Mouse (Mus musculus): ENCODE data around the gene E2f4. TPM values are rescaled to one million over a fixed set of nuclear protein-coding genes. Genes with fewer than 3 reads are reported as not detected.

E2f4 gene
- polyA plus RNA-seq, 1 experiment from 2014 or later = 124 TPM

DNA sequence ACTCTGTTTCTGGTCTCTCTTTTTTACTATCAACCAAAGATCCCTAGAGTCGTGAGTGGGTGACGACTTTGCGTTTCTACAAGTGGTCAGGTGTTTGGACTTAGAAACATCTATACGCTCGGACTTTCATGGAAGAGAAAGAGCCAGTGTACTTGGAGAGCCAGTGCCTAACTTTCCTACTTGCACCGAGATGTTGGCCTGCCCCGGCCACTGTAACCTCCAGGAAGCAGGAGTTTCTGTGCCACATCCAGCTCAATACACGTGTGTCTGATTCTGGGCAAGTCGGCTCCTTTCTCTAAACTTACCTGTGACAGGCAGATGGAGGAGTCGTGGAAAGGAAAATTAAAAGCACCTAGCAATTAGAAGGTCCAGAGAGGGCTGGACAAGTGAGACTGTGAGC lies 21.6 kb upstream of the E2f4 start, which contains the start of gene Nol3:
Nol3 (plus strand) TSS at position 301 of the 400 bp plus-strand sequence.
- Histone ChIP-seq H3K4me1 (peaks cover 31% of the 10 kb centered on the region), H3K27me3 (ENCODE audit: low read depth, poor library complexity, severe bottlenecking) (peaks cover 100% of the 10 kb centered on the region), H3K9me3 (replicated peaks) (no peaks in the 10 kb centered on the region), H3K36me3 (peaks cover 9% of the 10 kb centered on the region; the same call in 1 of the 2 replicates), H3K4me3 (peak within 1 kb of the TSS; percentile 57), H3K27ac (replicated peaks) (peak within 1 kb of the TSS; percentile 67)
- no peak for DNase-seq (ENCODE audit: low spot score)
- 7% methylated on average over 10 of the region's 10 CpGs for WGBS

- WGBS = 3% methylated on average over 30 of the region's 30 CpGs
Measured at GRCm38 (mm10) chr8:105276292-105277120, 21.0 kb upstream of the E2f4 start.

GRCm38 (mm10) chr8:105278911-105279334 lies 18.5 kb upstream of the E2f4 start:
- Histone ChIP-seq H3K4me3 (peak overlapping the region; percentile 34), H3K27me3 (ENCODE audit: low read depth, poor library complexity, severe bottlenecking) (peaks cover 100% of the 10 kb centered on the region), H3K4me1 (peaks cover 30% of the 10 kb centered on the region), H3K27ac (replicated peaks) (no peak overlapping the region), H3K9me3 (replicated peaks) (no peaks in the 10 kb centered on the region), H3K36me3 (peaks cover 37% of the 10 kb centered on the region)
- no peak for DNase-seq (ENCODE audit: low spot score)
- WGBS = 2% methylated on average over 28 of the region's 28 CpGs

More at GRCm38 (mm10) chr8:105276292-105277120, 21.0 kb upstream of the E2f4 start:
- H3K4me3 ChIP-seq = peak overlapping the region; percentile 57
- peak; percentile 73 for DNase-seq (ENCODE audit: low spot score)
- H3K27ac ChIP-seq (replicated peaks) = peak overlapping the region; percentile 67
- peaks cover 100% of the 10 kb centered on the region for H3K27me3 ChIP-seq (ENCODE audit: low read depth, poor library complexity, severe bottlenecking)
- H3K36me3 ChIP-seq = peaks cover 14% of the 10 kb centered on the region
- peaks cover 30% of the 10 kb centered on the region for H3K4me1 ChIP-seq
- no peaks in the 10 kb centered on the region for H3K9me3 ChIP-seq (replicated peaks)

GRCm38 (mm10) chr8:105280567-105280966 lies 16.9 kb upstream of the E2f4 start:
- Histone ChIP-seq H3K27ac (replicated peaks) (no peak overlapping the region), H3K4me1 (peaks cover 30% of the 10 kb centered on the region), H3K36me3 (peaks cover 49% of the 10 kb centered on the region), H3K9me3 (replicated peaks) (no peaks in the 10 kb centered on the region), H3K27me3 (ENCODE audit: low read depth, poor library complexity, severe bottlenecking) (peaks cover 99% of the 10 kb centered on the region), H3K4me3 (no peak overlapping the region)
- WGBS = 76% methylated on average over 3 of the region's 3 CpGs
- no peak for DNase-seq (ENCODE audit: low spot score)

DNA sequence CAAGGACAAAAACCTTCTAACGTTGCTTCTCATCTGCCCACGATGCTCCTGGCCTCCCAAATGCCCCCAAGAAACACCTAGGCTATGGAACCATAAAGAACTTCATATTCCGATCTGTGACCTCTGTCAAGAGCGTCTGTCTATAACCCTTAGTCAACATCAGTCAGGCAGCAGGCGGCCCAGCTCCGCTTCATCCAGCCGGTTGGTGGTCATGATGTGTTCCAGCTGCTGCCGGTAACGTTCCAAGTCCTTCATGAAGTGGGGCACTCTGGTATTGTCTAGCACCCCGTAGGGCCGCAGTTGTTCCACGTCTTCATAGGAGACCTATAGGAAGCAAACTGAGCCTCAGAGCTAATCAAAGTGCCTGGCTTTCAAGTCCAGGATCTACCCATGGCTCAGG lies 15.6 kb upstream of the E2f4 start:
- WGBS = 92% methylated on average over 12 of the region's 12 CpGs
- Histone ChIP-seq H3K27ac (replicated peaks) (no peak overlapping the region), H3K36me3 (peaks cover 52% of the 10 kb centered on the region), H3K9me3 (replicated peaks) (no peaks in the 10 kb centered on the region), H3K27me3 (ENCODE audit: low read depth, poor library complexity, severe bottlenecking) (peaks cover 88% of the 10 kb centered on the region), H3K4me1 (peaks cover 26% of the 10 kb centered on the region), H3K4me3 (no peak overlapping the region)
- DNase-seq (ENCODE audit: low spot score) = no peak

DNA sequence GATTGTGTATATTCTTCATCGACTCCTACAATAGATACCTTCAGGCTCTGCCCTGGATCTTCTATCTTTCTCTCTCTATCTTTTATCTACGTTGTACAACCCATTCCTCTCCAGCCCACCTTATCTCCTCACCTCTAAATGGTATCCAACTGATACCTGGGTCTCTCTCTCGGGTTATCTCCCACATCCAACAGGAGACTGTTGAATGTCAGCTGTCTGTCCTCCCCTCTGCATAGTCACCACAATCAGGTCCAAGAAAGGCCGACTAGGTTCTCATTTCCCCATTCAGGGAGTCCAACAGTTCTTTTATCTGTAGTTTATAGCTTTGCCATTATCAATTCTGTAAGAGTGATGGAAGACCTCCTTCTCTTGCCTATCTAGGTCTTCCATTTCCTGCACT lies 15.2 kb upstream of the E2f4 start:
- DNase-seq (ENCODE audit: low spot score) = no peak
- Histone ChIP-seq H3K4me1 (peaks cover 28% of the 10 kb centered on the region), H3K9me3 (replicated peaks) (no peaks in the 10 kb centered on the region), H3K27me3 (ENCODE audit: low read depth, poor library complexity, severe bottlenecking) (peaks cover 84% of the 10 kb centered on the region), H3K4me3 (no peak overlapping the region), H3K36me3 (peaks cover 52% of the 10 kb centered on the region), H3K27ac (replicated peaks) (no peak overlapping the region)
- WGBS = 89% methylated on average over 4 of the region's 4 CpGs

GRCm38 (mm10) chr8:105283074-105283473 lies 14.4 kb upstream of the E2f4 start:
- peak; percentile 53 for DNase-seq (ENCODE audit: low spot score)
- 24% methylated on average over 23 of the region's 23 CpGs for WGBS
- peaks cover 76% of the 10 kb centered on the region for H3K27me3 ChIP-seq (ENCODE audit: low read depth, poor library complexity, severe bottlenecking)
- H3K27ac ChIP-seq (replicated peaks) = no peak overlapping the region
- peaks cover 34% of the 10 kb centered on the region for H3K4me1 ChIP-seq
- no peaks in the 10 kb centered on the region for H3K9me3 ChIP-seq (replicated peaks)
- H3K36me3 ChIP-seq = peaks cover 52% of the 10 kb centered on the region
- H3K4me3 ChIP-seq = no peak overlapping the region

DNA sequence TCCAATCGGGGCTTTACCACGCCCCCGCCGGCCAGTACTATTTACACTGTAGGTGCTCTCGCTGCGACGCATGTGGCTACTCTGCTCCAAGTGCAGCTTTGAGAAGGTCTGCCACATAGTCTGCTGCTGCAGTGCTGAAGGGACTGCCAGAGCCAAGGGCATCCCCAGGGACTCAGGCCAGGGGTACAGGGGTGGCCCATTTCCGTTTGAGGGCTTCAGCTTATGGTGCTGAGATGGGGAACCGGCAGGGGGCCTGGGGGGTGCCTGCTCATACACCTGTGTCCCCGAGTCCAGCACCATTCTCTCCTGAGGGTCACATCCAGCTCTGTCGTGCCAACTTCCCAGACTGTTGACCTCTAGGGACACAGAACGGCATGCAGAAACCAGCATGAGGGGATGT lies 11.9 kb upstream of the E2f4 start:
- H3K4me3 ChIP-seq = no peak overlapping the region
- 42% methylated on average over 12 of the region's 12 CpGs for WGBS
- H3K4me1 ChIP-seq = peaks cover 47% of the 10 kb centered on the region
- H3K27me3 ChIP-seq (ENCODE audit: low read depth, poor library complexity, severe bottlenecking) = peaks cover 61% of the 10 kb centered on the region
- no peak overlapping the region for H3K27ac ChIP-seq (replicated peaks)
- peaks cover 43% of the 10 kb centered on the region for H3K36me3 ChIP-seq
- H3K9me3 ChIP-seq (replicated peaks) = no peaks in the 10 kb centered on the region
- DNase-seq (ENCODE audit: low spot score) = no peak

DNA sequence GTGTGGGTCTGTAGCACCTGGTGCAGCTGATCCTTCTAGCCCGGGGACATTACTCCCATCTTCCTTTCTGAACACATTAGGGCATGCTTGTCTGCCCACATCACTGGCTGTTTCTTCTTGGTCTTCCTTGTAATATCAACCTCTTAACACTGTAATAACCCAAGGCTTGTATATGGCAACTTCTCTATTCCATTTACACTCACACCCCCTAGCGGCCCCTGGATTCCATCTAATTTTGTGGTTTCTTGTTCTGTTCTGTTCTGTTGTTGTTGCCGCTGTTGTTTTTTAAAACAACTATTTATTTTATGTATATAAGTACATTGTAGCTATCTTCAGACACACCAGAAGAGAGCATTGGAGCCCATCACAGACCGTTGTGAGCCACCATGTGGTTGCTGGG lies 10.6 kb upstream of the E2f4 start:
- Histone ChIP-seq H3K36me3 (peaks cover 35% of the 10 kb centered on the region), H3K9me3 (replicated peaks) (no peaks in the 10 kb centered on the region), H3K27ac (replicated peaks) (no peak overlapping the region), H3K4me1 (peaks cover 51% of the 10 kb centered on the region), H3K4me3 (no peak overlapping the region), H3K27me3 (ENCODE audit: low read depth, poor library complexity, severe bottlenecking) (peaks cover 58% of the 10 kb centered on the region)
- no peak for DNase-seq (ENCODE audit: low spot score)
- 84% methylated on average over 4 of the region's 4 CpGs for WGBS

DNA sequence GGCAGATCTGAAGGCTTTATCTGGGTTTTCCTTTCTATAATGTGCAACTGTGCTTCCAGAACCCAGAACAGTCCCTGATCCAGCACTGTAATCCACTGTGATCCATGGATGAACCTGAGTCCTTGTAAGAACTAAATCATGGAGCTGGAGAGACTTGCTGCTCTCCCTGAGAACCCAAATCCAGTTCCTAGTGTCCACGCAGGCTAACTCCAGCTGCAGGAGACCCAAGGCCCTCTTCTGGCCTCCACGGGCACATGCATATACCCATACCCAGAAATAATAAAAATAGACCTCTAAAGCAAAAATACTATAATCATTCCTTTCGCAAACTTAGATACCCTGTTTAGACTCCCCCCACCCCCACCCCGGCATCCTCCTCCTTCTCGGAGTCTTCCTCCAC lies 9.2 kb upstream of the E2f4 start:
- peaks cover 49% of the 10 kb centered on the region for H3K4me1 ChIP-seq
- H3K9me3 ChIP-seq (replicated peaks) = no peaks in the 10 kb centered on the region
- peak overlapping the region; percentile 63 for H3K4me3 ChIP-seq
- peaks cover 21% of the 10 kb centered on the region for H3K36me3 ChIP-seq
- DNase-seq (ENCODE audit: low spot score) = no peak
- peaks cover 54% of the 10 kb centered on the region for H3K27me3 ChIP-seq (ENCODE audit: low read depth, poor library complexity, severe bottlenecking)
- H3K27ac ChIP-seq (replicated peaks) = no peak overlapping the region
- WGBS = 85% methylated on average over 5 of the region's 5 CpGs

GRCm38 (mm10) chr8:105288958-105289732 lies 8.3 kb upstream of the E2f4 start:
- Histone ChIP-seq H3K4me3 (peak overlapping the region; percentile 63), H3K4me1 (peaks cover 47% of the 10 kb centered on the region), H3K36me3 (peaks cover 15% of the 10 kb centered on the region), H3K27me3 (ENCODE audit: low read depth, poor library complexity, severe bottlenecking) (peaks cover 49% of the 10 kb centered on the region), H3K27ac (replicated peaks) (peak overlapping the region; percentile 95), H3K9me3 (replicated peaks) (no peaks in the 10 kb centered on the region)
- under 1% methylated on average over 53 of the region's 53 CpGs for WGBS
- DNase-seq (ENCODE audit: low spot score) = peak; percentile 95

GRCm38 (mm10) chr8:105289805-105290460 lies 7.5 kb upstream of the E2f4 start, which contains the start of gene 4931428F04Rik:
Gene 4931428F04Rik (minus strand): TSS chr8:105289864.
- 3% methylated on average over 43 of the region's 43 CpGs for WGBS
- Histone ChIP-seq H3K27ac (replicated peaks) (peak within 1 kb of the TSS; percentile 95), H3K27me3 (ENCODE audit: low read depth, poor library complexity, severe bottlenecking) (peaks cover 42% of the 10 kb centered on the region), H3K4me3 (peak within 1 kb of the TSS; percentile 63), H3K36me3 (peaks cover 9% of the 10 kb centered on the region), H3K9me3 (replicated peaks) (no peaks in the 10 kb centered on the region), H3K4me1 (peaks cover 47% of the 10 kb centered on the region)
- DNase-seq (ENCODE audit: low spot score) = peak; percentile 74

Data from midbrain, embryonic 10.5 days (tissue).